Mouse (Mus musculus): ENCODE results near the gene Bmi1.

Bmi1 gene

GRCm38 (mm10) chr2:18734394-18735127, 57.7 kb downstream of the Bmi1 start:
- no peak for DNase-seq

Measured in kidney, postnatal 4 days (tissue).